Mouse (Mus musculus): ENCODE measurements around the gene Phc3.

Gene Phc3

GRCm38 (mm10) chr3:30969104-30969581 lies at the start of gene Phc3:
Gene Phc3, minus strand, starts transcription at chr3:30969415.
- peak; percentile 85 to 86 for DNase-seq (ENCODE audit: low spot score in 2 of 2)

- no peak for DNase-seq (ENCODE audit: low spot score in 2 of 2)
Observed at GRCm38 (mm10) chr3:31017652-31018051, 48.4 kb upstream of the Phc3 start.

- no peak for DNase-seq (ENCODE audit: low spot score in 2 of 2)
Observed at GRCm38 (mm10) chr3:31016594-31017196, 47.5 kb upstream of the Phc3 start.

GRCm38 (mm10) chr3:31015682-31016443 lies 46.6 kb upstream of the Phc3 start:
- DNase-seq (ENCODE audit: low spot score in 2 of 2): no peak

GRCm38 (mm10) chr3:31014374-31014773 lies 45.2 kb upstream of the Phc3 start:
- no peak for DNase-seq (ENCODE audit: low spot score in 2 of 2)

- DNase-seq (ENCODE audit: low spot score in 2 of 2): no peak
Observed at GRCm38 (mm10) chr3:31004320-31005209, 35.4 kb upstream of the Phc3 start.

GRCm38 (mm10) chr3:31001048-31001676 lies 31.9 kb upstream of the Phc3 start:
- no peak for DNase-seq (ENCODE audit: low spot score in 2 of 2)

GRCm38 (mm10) chr3:31000018-31000407 lies 30.8 kb upstream of the Phc3 start:
- DNase-seq (ENCODE audit: low spot score in 2 of 2): no peak

GRCm38 (mm10) chr3:30999401-31000017 lies 30.3 kb upstream of the Phc3 start:
- no peak for DNase-seq (ENCODE audit: low spot score in 2 of 2)

GRCm38 (mm10) chr3:30996688-30997014 lies 27.4 kb upstream of the Phc3 start:
- no peak for DNase-seq (ENCODE audit: low spot score in 2 of 2)

- DNase-seq (ENCODE audit: low spot score in 2 of 2): peak in 1 of 2 experiments; percentile 54
Observed at GRCm38 (mm10) chr3:30995899-30996687, 26.9 kb upstream of the Phc3 start.

- peak; percentile 72 to 81 for DNase-seq (ENCODE audit: low spot score in 2 of 2)
Observed at GRCm38 (mm10) chr3:30995283-30995898, 26.2 kb upstream of the Phc3 start, which contains the start of gene Prkci. Gene Prkci, plus strand, starts transcription at chr3:30995747.

- no peak for DNase-seq (ENCODE audit: low spot score in 2 of 2)
Observed at GRCm38 (mm10) chr3:30994859-30995258, 25.6 kb upstream of the Phc3 start.

- no peak for DNase-seq (ENCODE audit: low spot score in 2 of 2)
Observed at GRCm38 (mm10) chr3:30993066-30993573, 23.9 kb upstream of the Phc3 start.

- no peak for DNase-seq (ENCODE audit: low spot score in 2 of 2)
Observed at GRCm38 (mm10) chr3:30992161-30992560, 22.9 kb upstream of the Phc3 start.

GRCm38 (mm10) chr3:30987396-30988318 lies 18.4 kb upstream of the Phc3 start:
- no peak for DNase-seq (ENCODE audit: low spot score in 2 of 2)

GRCm38 (mm10) chr3:30982924-30983536 lies 13.8 kb upstream of the Phc3 start:
- DNase-seq (ENCODE audit: low spot score in 2 of 2): no peak

All from frontal cortex, postnatal 25 days (tissue).